Mouse (Mus musculus): ENCODE results near the gene Olfr1418. TPM values are rescaled to one million over a fixed set of nuclear protein-coding genes. Genes with fewer than 3 reads are reported as not detected.

The Olfr1418 gene
- polyA plus RNA-seq, 1 experiment from 2014 or later = not detected

DNA sequence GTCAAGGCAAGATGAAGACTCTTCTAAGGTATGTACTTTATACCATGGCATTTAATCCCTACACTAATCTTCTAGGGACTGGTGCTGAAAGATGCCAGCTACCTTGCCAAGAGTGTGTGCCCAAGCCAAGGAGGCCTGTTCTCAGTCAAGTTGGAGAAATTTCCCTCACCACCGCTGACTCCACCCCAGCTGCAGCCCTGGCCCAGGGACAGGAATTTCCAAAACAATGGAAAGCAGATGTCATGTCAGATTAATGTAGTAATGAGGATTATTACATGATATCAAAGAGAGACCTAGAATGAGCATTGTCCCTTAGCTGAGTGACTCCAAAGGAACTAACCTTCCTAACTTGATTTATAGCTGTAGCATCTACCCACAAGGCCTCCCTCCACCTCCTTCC lies 50.0 kb downstream of the Olfr1418 start:
- H3K36me3 ChIP-seq = no peaks in the 10 kb centered on the region
- peaks cover 18% of the 10 kb centered on the region for H3K27me3 ChIP-seq
- no peaks in the 10 kb centered on the region for H3K9me3 ChIP-seq
- H3K4me2 ChIP-seq = no peak overlapping the region
- no peak overlapping the region for H3K27ac ChIP-seq
- no peak for ATAC-seq (ENCODE audit: insufficient number of reproducible peaks, insufficient read depth, low FRiP score, low TSS enrichment, low read depth)
- no peaks in the 10 kb centered on the region for H3K4me1 ChIP-seq (replicated peaks)
- WGBS = 82% methylated on average over 1 of the region's 1 CpGs
- no peak overlapping the region for H3K4me3 ChIP-seq (replicated peaks)
- H3K9ac ChIP-seq (replicated peaks) = no peak overlapping the region

DNA sequence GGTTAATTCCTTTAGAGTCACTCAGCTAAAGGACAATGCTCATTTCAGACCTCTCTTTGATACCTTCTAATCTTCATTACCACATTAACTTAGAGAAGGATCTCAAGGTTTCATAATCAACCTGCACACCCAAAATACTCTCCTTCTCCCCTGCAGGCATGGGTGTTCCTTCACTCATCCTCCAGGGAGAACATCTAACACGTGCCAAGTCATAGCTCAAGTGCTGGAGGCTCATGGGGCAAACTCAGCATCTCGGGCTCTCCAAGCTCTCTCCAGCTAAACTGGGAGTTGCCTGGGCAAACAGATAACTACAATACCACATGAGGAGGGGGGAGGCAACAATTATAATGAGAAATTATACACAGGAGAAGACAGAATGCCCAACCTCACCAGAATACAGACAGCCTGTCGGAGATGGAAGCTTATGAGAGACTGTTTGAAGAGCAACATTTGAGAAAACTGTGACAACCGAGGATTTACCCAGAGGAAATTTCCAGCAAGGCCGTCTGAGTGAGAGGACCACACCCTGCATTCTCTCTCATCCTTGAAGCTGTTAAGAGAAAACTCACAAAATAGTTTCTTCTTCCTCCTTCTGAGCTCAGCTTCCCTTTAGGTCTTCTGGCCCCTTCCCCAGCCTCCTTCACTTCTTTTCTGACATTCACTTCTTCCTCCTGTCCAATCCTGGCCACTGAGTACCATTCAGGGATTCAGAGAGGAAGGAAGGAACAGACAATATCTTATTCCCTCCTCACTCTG lies 50.7 kb downstream of the Olfr1418 start:
- Histone ChIP-seq H3K27ac (no peak overlapping the region), H3K36me3 (no peaks in the 10 kb centered on the region), H3K9ac (replicated peaks) (no peak overlapping the region), H3K27me3 (peaks cover 13% of the 10 kb centered on the region), H3K4me1 (replicated peaks) (no peaks in the 10 kb centered on the region), H3K4me3 (replicated peaks) (no peak overlapping the region), H3K9me3 (no peaks in the 10 kb centered on the region), H3K4me2 (no peak overlapping the region)
- 82% methylated on average over 5 of the region's 5 CpGs for WGBS
- no peak for ATAC-seq (ENCODE audit: insufficient number of reproducible peaks, insufficient read depth, low FRiP score, low TSS enrichment, low read depth)

DNA sequence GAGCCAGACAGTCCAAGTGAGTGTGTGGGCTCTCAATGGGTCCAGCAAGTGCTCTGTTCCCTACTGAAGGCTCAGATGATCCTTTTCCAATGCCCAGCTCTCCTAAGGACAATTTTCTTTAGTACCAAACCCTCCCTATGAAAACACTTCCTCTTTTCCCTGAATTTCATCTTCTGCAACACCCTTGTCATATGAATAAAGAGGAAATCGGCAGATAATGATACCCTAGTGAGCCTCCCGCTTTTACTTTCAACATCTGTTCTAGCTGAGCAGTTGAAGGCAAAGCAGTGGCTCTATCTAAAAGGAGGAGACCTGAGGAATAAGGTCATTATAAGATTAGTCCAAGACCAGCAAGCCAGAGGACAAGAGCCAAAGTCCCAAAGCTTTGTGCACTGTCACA lies 52.4 kb downstream of the Olfr1418 start:
- Histone ChIP-seq H3K9ac (replicated peaks) (no peak overlapping the region), H3K4me3 (replicated peaks) (no peak overlapping the region), H3K9me3 (no peaks in the 10 kb centered on the region), H3K36me3 (no peaks in the 10 kb centered on the region), H3K4me1 (replicated peaks) (no peaks in the 10 kb centered on the region), H3K4me2 (no peak overlapping the region), H3K27me3 (no peaks in the 10 kb centered on the region), H3K27ac (no peak overlapping the region)
- no peak for ATAC-seq (ENCODE audit: insufficient number of reproducible peaks, insufficient read depth, low FRiP score, low TSS enrichment, low read depth)
- 88% methylated on average over 2 of the region's 2 CpGs for WGBS

DNA sequence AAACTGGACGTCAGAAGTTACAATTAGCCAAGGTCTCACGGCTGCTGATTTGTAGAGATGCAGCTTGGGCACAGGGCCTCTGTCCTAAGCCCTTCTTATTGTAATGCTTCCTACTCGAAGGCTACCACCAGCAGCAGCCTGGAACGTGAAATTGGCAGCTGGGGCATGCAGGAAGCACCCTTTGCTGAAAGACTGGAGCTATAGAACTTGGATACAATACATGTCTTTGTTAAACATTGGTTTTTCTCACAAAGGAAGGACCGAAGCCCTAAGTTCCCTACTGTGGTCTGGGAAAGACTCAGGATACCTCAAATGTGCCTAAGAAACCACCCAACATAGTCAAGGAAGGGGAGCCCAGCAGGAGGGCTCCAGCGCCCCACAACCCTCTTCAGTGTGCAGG lies 53.0 kb downstream of the Olfr1418 start:
- Histone ChIP-seq H3K27ac (no peak overlapping the region), H3K36me3 (no peaks in the 10 kb centered on the region), H3K4me1 (replicated peaks) (no peaks in the 10 kb centered on the region), H3K9me3 (no peaks in the 10 kb centered on the region), H3K27me3 (no peaks in the 10 kb centered on the region), H3K4me2 (no peak overlapping the region), H3K4me3 (replicated peaks) (no peak overlapping the region), H3K9ac (replicated peaks) (no peak overlapping the region)
- no peak for ATAC-seq (ENCODE audit: insufficient number of reproducible peaks, insufficient read depth, low FRiP score, low TSS enrichment, low read depth)
- 80% methylated on average over 6 of the region's 6 CpGs for WGBS

DNA sequence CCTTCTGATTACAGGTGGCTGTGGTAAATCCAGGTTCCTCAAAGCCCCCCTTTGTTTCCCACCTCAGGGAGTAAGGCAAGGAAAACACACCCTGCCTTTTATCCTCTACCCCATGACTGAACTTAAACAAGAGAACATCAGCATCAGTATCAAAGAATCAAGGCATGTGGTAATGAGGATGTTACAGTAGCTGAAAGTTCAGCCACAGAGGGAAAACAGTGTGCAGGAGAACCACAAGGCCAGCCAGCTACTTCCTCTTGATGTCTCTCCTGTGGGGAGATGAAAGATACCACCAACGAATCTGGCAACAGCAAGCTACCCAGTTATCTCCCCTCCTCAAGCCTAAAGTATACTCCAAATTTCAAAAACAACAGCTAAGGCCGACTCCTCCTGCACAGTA lies 53.6 kb downstream of the Olfr1418 start:
- Histone ChIP-seq H3K4me1 (replicated peaks) (no peaks in the 10 kb centered on the region), H3K36me3 (no peaks in the 10 kb centered on the region), H3K9me3 (no peaks in the 10 kb centered on the region), H3K27me3 (no peaks in the 10 kb centered on the region), H3K27ac (no peak overlapping the region), H3K4me3 (replicated peaks) (no peak overlapping the region), H3K4me2 (no peak overlapping the region), H3K9ac (replicated peaks) (no peak overlapping the region)
- WGBS = 58% methylated on average over 2 of the region's 2 CpGs
- ATAC-seq (ENCODE audit: insufficient number of reproducible peaks, insufficient read depth, low FRiP score, low TSS enrichment, low read depth) = no peak

DNA sequence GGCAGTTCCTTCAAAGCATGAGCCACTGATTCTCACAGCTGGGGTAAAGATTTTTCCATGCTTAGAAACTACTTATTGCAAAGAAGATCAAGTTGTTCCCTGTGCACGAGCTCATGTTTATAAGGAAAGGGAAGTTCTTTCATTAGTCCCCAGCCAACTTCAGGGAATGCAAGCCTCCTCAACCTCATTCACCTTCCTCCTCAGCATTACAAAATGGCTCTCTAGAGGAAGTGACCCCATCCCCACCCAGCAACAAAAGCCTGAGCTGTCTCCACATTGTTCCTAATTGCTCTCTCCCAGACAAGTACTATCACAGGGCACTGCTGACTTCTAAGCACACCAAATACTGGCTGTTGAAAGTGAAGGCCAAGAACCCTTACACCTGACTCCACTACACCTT lies 56.4 kb downstream of the Olfr1418 start:
- Histone ChIP-seq H3K27ac (no peak overlapping the region), H3K9ac (replicated peaks) (no peak overlapping the region), H3K27me3 (no peaks in the 10 kb centered on the region), H3K36me3 (no peaks in the 10 kb centered on the region), H3K4me1 (replicated peaks) (no peaks in the 10 kb centered on the region), H3K4me2 (no peak overlapping the region), H3K4me3 (replicated peaks) (no peak overlapping the region), H3K9me3 (no peaks in the 10 kb centered on the region; the same call in 1 of the 2 replicates)
- 61% methylated on average over 1 of the region's 1 CpGs for WGBS
- no peak for ATAC-seq (ENCODE audit: insufficient number of reproducible peaks, insufficient read depth, low FRiP score, low TSS enrichment, low read depth)

Other genes starting within 250 kb of the Olfr1418 start
- gene Ms4a2, start 237.3 kb downstream of the Olfr1418 start, polyA plus RNA-seq (2016; fragmentation: Nextera tagmentation; extraction: Ambion mirVana) = 0.61 TPM in 1 of 2 replicates, not detected in the other
- not detected in 2 replicates for gene Ms4a3, start 220.2 kb downstream of the Olfr1418 start, polyA plus RNA-seq (2016; fragmentation: Nextera tagmentation; extraction: Ambion mirVana)
- not detected in 2 replicates for gene Oosp2, start 200.5 kb downstream of the Olfr1418 start, polyA plus RNA-seq (2016; fragmentation: Nextera tagmentation; extraction: Ambion mirVana)
- 0.63 TPM in 1 of 2 replicates, not detected in the other for gene Oosp1, start 169.9 kb downstream of the Olfr1418 start, polyA plus RNA-seq (2016; fragmentation: Nextera tagmentation; extraction: Ambion mirVana)
- gene Oosp3, start 164.0 kb downstream of the Olfr1418 start, polyA plus RNA-seq (2016; fragmentation: Nextera tagmentation; extraction: Ambion mirVana) = not detected in 2 replicates
- gene Gif, start 113.5 kb downstream of the Olfr1418 start, polyA plus RNA-seq (2016; fragmentation: Nextera tagmentation; extraction: Ambion mirVana) = not detected in 2 replicates
- 45.5 and 45.6 TPM in 2 replicates for gene Mrpl16, start 90.7 kb downstream of the Olfr1418 start, polyA plus RNA-seq (2016; fragmentation: Nextera tagmentation; extraction: Ambion mirVana)
- 5.1 and 5.8 TPM in 2 replicates for gene Stx3, start 41.7 kb downstream of the Olfr1418 start, polyA plus RNA-seq (2016; fragmentation: Nextera tagmentation; extraction: Ambion mirVana)
- gene Olfr1417, start 21.8 kb downstream of the Olfr1418 start, polyA plus RNA-seq (2016; fragmentation: Nextera tagmentation; extraction: Ambion mirVana) = not detected in 2 replicates
- gene Olfr1419, start 14.0 kb upstream of the Olfr1418 start, polyA plus RNA-seq (2016; fragmentation: Nextera tagmentation; extraction: Ambion mirVana) = not detected in 2 replicates
- gene Olfr1420, start 25.5 kb upstream of the Olfr1418 start, polyA plus RNA-seq (2016; fragmentation: Nextera tagmentation; extraction: Ambion mirVana) = 0.15 TPM in 1 of 2 replicates, not detected in the other
- gene Patl1, start 51.3 kb upstream of the Olfr1418 start, polyA plus RNA-seq (2016; fragmentation: Nextera tagmentation; extraction: Ambion mirVana) = 17.8 and 20.2 TPM in 2 replicates
- 4.9 and 5.1 TPM in 2 replicates for gene Osbp, start 104.9 kb upstream of the Olfr1418 start, polyA plus RNA-seq (2016; fragmentation: Nextera tagmentation; extraction: Ambion mirVana)
- 0.04 TPM in 1 of 2 replicates, not detected in the other for gene Olfr1423, start 180.3 kb upstream of the Olfr1418 start, polyA plus RNA-seq (2016; fragmentation: Nextera tagmentation; extraction: Ambion mirVana)
- not detected in 2 replicates for gene Olfr1424, start 201.6 kb upstream of the Olfr1418 start, polyA plus RNA-seq (2016; fragmentation: Nextera tagmentation; extraction: Ambion mirVana)
- gene Olfr1425, start 216.7 kb upstream of the Olfr1418 start, polyA plus RNA-seq (2016; fragmentation: Nextera tagmentation; extraction: Ambion mirVana) = not detected in 2 replicates
- gene Olfr1426, start 230.9 kb upstream of the Olfr1418 start, polyA plus RNA-seq (2016; fragmentation: Nextera tagmentation; extraction: Ambion mirVana) = not detected in 2 replicates
- not detected in 2 replicates for gene Olfr1427, start 242.3 kb upstream of the Olfr1418 start, polyA plus RNA-seq (2016; fragmentation: Nextera tagmentation; extraction: Ambion mirVana)